Mouse (Mus musculus): Measurements from ENCODE around the gene Spout1.
A peak's percentile ranks its signal among the peaks of the same experiment; 100 is the strongest.
"Not testable (repeated sequence)": the region's sequence is repeated elsewhere in the genome, so short reads cannot be mapped to it uniquely, and the experiment has no call there.

Spout1 gene

GRCm38 (mm10) chr2:30177700-30178675 lies at the start of gene Spout1:
Gene Spout1 (minus strand): TSS chr2:30178459.
- DNase-seq, result peak; percentile 95

GRCm38 (mm10) chr2:30216293-30216692 lies 38.0 kb upstream of the Spout1 start:
- DNase-seq, result no peak

DNA sequence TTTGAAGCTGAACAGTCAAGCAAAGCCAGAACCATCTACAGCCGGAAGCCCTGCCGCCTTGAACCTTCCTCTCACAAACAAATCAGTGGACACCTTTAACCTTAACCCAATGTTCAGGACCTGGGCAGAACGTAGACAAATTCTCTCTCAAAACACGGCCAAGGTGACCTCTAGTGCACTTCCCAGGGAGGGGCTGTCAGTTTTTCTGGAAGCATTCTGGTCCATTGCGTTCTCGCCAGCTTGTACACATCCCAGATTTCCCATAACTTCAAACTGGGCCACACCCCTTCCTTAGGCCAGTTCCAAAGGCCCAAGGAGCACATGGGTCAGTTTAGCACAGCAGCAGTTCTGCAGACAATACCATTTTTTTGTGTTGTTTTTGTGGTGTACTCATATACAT lies 37.2 kb upstream of the Spout1 start:
- no peak for DNase-seq

- DNase-seq, result no peak
Measured at GRCm38 (mm10) chr2:30214745-30215144, 36.5 kb upstream of the Spout1 start.

- DNase-seq, result no peak
Measured at GRCm38 (mm10) chr2:30212951-30213350, 34.7 kb upstream of the Spout1 start.

DNA sequence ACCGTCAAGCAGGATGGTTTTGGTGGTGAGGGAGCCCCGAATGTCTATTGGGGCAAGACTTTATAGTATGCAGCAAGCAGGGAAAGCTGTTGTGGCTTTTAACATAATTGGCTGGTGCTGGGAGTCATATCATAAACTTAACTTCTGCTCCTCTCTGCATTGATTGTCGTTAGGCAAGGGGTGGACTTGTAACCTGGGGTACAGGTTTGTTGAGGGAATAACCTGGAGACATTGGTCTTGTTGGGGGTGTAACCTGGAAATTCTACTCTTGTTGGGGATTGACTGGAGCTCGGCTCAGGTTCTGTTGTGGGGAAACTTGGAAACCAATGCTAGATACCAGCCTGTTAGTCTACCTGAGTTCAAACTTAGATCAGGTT lies 33.9 kb upstream of the Spout1 start:
- no peak for DNase-seq

DNA sequence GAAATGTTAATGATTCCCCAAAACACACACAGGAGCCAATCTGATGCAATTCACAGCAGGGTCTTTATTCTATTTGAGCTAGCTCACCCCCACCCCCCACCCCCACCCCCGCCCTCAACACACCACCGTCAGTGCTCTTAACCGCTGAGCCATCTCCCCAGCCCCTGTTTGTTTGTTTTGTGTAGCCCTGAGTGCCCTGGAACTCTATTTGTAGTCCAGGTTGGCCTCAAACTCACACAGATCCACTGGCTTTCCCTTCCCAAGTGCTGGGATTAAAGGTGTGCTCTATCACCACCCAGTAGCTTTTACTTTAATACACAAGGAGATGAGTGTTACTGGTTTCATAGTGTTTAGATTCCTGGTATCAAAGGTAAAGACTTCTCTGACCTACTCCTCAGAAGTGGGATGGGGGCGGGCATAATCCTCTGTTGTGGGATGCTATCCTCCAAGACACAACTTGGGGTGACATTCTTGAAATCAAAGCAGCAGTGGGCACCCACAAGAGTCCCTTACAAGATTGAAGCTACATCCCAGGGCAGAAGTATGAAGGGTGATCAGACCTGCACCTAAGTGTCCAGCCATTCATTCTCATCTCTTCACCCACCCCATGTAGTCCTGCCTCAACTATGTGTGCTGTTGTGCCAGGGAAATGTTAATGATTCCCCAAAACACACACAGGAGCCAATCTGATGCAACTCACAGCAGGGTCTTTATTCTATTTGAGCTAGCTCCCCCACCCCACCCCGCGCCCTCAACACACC lies 33.3 kb upstream of the Spout1 start:
- no peak for DNase-seq

DNA sequence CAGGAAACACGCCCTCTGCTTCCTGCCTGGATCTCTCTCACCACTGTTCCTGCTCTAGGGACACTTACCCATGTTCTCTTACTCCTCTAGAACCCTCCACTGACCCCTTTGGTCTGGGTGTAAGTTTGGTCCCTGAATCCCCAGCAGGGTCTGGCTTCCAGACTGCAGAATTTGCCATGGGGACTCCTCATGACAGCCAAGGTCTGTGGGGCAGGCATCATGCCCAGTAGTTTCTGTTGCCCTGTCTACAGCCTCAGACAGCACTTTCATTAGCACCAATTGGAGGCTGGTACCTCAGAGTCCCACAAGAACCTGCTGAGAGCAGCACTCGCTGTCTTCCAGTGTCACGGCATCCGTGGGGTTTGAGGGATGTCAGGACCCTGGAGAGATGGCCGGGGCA lies 29.6 kb upstream of the Spout1 start:
- DNase-seq, result no peak

GRCm38 (mm10) chr2:30207401-30207800 lies 29.1 kb upstream of the Spout1 start:
- DNase-seq, result no peak

GRCm38 (mm10) chr2:30205629-30206357 lies 27.5 kb upstream of the Spout1 start, which contains the start of gene Kyat1:
Gene Kyat1 (minus strand): TSS chr2:30205847.
- peak; percentile 91 for DNase-seq

DNA sequence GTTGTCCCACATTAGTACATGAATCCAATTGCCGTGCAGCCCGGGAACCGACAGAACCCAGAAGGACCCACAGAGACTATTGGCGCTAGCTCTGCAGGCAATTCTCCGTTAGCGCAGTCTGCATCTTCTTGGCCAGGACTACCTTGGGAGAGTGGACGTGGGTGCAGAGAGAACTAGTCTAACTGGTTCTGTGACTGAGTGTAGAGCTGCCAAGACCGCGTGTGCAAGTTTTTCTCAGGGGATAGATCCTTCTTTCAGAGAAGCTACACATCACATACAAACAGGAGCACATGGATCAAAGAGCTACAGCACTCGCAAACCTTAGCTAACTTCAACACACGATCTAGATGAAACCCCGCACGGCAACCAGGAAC lies 27.0 kb upstream of the Spout1 start:
- peak; percentile 30 for DNase-seq

GRCm38 (mm10) chr2:30203439-30203838 lies 25.2 kb upstream of the Spout1 start:
- no peak for DNase-seq

DNA sequence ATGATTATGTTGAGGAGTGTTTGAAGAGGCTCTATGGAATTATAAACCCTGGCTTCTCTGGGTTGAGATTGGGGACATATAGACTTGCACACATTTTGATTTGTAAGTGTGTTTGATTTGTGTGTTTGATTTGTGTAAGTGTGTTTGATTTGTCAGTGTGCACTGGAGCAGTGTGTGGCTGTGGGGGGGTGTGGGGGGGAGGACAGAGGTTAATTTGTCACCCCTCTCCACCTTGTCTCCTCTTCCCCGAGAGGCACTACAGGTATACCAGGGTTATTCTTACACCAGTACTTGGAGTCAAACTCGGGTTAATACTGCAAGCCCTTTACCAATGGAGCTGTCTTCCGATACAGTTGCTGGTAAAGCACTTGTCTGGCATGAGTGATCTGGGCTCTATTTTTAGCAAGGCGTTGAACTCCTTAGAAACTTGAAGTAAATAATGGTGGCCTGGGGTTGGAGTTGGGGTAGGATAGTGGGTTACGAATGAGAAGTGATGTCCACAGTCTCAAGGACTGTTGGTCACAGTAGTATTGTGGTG lies 22.2 kb upstream of the Spout1 start:
- DNase-seq, result no peak

DNA sequence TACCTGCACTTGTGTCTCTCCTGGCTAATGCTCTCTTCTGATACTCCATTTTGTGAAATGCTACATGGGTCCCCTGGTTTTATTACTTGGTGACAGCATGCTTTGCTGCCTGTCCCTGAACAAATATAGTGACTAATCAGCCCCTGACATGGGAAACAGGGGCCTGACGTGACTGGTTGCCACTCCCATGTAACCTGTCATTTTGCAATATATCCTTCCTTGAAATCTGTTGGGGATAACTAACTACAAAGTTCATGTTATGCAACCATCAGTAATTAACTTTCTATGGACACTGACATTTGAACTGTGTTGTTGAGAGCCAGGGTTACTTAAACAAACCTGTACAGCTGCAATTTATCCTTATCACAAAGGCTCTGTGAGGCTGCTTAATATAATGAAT lies 21.7 kb upstream of the Spout1 start:
- no peak for DNase-seq

DNA sequence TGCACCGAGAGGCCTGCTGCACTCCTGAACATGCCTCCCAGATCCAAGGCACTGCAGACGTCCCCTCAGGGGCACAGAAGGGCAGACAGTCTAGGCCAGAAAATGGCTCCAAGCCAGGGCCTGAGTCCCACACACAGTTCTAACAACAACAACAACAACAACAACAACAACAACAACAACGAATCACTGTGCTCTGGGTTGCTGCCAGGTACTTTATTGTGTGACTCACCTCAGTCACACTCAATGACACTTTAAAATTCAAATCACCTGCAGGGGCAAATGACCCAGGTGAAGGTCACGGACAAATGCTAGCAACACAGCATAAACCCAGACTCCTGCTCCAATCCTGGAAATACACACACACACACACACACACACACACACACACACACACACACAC lies 19.8 kb upstream of the Spout1 start:
- no peak for DNase-seq

DNA sequence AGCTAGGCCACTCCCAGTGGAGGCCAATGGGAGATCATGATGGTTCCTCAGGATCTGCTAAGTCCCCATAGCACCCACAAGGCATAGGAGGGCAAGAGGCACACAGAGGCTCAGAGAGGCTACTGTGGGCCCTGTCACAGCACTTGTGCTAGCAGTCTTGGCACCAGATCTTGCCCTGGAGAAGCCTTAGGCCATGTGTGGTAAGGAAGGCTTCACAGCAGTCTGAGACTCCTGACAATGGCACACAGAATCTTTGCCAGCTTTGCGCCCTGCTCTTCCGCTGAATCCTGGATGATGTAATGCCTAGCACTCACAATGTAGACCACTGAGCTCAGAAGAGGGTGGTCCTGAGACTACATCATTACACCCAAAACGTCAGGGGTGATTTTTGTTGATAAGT lies 16.4 kb upstream of the Spout1 start:
- DNase-seq, result no peak

GRCm38 (mm10) chr2:30191790-30192580 lies 13.7 kb upstream of the Spout1 start:
- no peak for DNase-seq

- DNase-seq, result no peak
Measured at GRCm38 (mm10) chr2:30185681-30186080, 7.4 kb upstream of the Spout1 start.

- no peak for DNase-seq
Measured at GRCm38 (mm10) chr2:30185276-30185675, 7.0 kb upstream of the Spout1 start.

GRCm38 (mm10) chr2:30183721-30184120 lies 5.5 kb upstream of the Spout1 start:
- no peak for DNase-seq

GRCm38 (mm10) chr2:30182424-30182823 lies 4.2 kb upstream of the Spout1 start:
- no peak for DNase-seq

- not testable (repeated sequence) for DNase-seq
Measured at GRCm38 (mm10) chr2:30178711-30179110, 452 bp upstream of the Spout1 start.
